Mouse (Mus musculus) cortical plate, adult 2 months (tissue): ENCODE results near the gene Msln.

ENCODE experiments used
- CTCF ChIP-seq: fragments of 200-500 bp; IDR thresholded peaks from 2 replicates; pipeline ENCODE4 v1.5.1; 2011; ENCODE audit warnings: mild to moderate bottlenecking, control low read depth, low read length; ENCODE audit not compliant: insufficient read depth; ENCODE audit errors: extremely low read depth
- POLR2A ChIP-seq: fragments of 200-500 bp; IDR thresholded peaks from 2 replicates; pipeline ENCODE4 v1.6.1; 2011; ENCODE audit warnings: mild to moderate bottlenecking, low read length, control low read depth; ENCODE audit not compliant: insufficient read depth; ENCODE audit errors: extremely low read depth

- TF ChIP-seq CTCF, result no peak
- no peak for TF ChIP-seq POLR2A
These were observed 18.9 kb downstream of the Msln start for GRCm38 (mm10) chr17:25735246-25735645.
